Mouse (Mus musculus) cerebellum, adult 2 months (tissue): ENCODE measurements around the gene Nol9. TPM values are rescaled to one million over a fixed set of nuclear protein-coding genes. Genes with fewer than 3 reads are reported as not detected.

ENCODE experiments used
- DNase-seq, 2 experiments: peaks; one replicate each; pipeline ENCODE4 v3.0.0; 2021
- H3K27ac ChIP-seq: fragments of 200-500 bp; 2 replicates; pipeline ENCODE4 v1.5.1; 2012; ENCODE audit warnings: low read length, control low read depth, inconsistent platforms; ENCODE audit not compliant: insufficient read depth
- H3K27me3 ChIP-seq: fragments of 200-500 bp; 2 replicates; pipeline ENCODE4 v1.6.1; 2012; ENCODE audit warnings: inconsistent platforms, mild to moderate bottlenecking, low read length, moderate library complexity; ENCODE audit not compliant: control insufficient read depth, insufficient read depth
- H3K4me1 ChIP-seq: fragments of 200-500 bp; 2 replicates; pipeline ENCODE4 v1.6.1; 2011; ENCODE audit warnings: low read length; ENCODE audit not compliant: control insufficient read depth, insufficient read depth
- H3K4me3 ChIP-seq: fragments of 200-500 bp; replicated peaks from 2 replicates; pipeline ENCODE3; 2011; ENCODE audit warnings: mild to moderate bottlenecking, low read depth, low read length, control low read depth; ENCODE audit not compliant: insufficient read depth
- CTCF ChIP-seq: fragments of 200-500 bp; IDR thresholded peaks from 2 replicates; pipeline ENCODE4 v1.5.1; 2011; ENCODE audit warnings: low read depth, mild to moderate bottlenecking, control low read depth, low read length, moderate library complexity, borderline replicate concordance; ENCODE audit not compliant: insufficient read depth
- POLR2A ChIP-seq: fragments of 200-500 bp; IDR thresholded peaks from 2 replicates; pipeline ENCODE4 v1.6.1; 2011; ENCODE audit warnings: low read length, control low read depth, borderline replicate concordance; ENCODE audit not compliant: insufficient read depth
- WGBS: fragments of 180-500 bp; shearing (Covaris S2); methylation state at CpG from one replicate; pipeline ENCODE4 v1.1.7; 2018; 5-methylcytosine and 5-hydroxymethylcytosine counted together
- polyA plus RNA-seq: library from polyadenylated mRNA; depleted of rRNA; stranded (reverse); fragments of >200 nt; gene quantifications from 2 replicates; pipeline ENCODE4 v1.2.3, GENCODE M21; 2012

Gene Nol9
- polyA plus RNA-seq, 1 experiment: 16.5 TPM

- no peak for TF ChIP-seq POLR2A
- TF ChIP-seq CTCF: no peak
- DNase-seq: no peak
- Histone ChIP-seq H3K27ac (no peak overlapping the region), H3K4me3 (no peak overlapping the region), H3K27me3 (no peaks in the 10 kb centered on the region), H3K4me1 (peaks cover 1% of the 10 kb centered on the region; the same call in 1 of the 2 replicates)
- 48% methylated on average over 8 of the region's 8 CpGs for WGBS
Measured at GRCm38 (mm10) chr4:152092751-152093293, 53.7 kb downstream of the Nol9 start.

DNA sequence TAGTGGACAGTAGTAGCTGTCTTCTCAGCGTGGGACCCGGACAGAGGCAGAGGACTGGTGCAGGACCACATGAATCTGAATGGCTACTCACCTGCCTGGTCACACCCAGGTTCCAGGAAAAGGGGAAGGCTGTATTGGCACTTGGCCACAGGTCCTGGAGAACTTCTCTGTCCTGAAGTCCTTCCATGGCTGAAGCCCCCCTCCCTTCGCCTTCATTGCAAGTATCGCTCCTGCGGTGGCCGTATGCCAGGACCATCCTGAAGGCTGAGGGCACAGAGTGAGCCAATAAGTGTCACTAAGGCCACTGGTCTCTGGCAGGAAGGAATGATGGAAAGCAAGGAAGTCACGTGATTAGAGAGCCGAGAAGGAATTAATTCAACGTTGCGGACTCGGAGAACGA is 55.1 kb downstream of the Nol9 start:
- DNase-seq: no peak
- Histone ChIP-seq H3K4me1 (peaks cover 7% of the 10 kb centered on the region), H3K4me3 (no peak overlapping the region), H3K27me3 (no peaks in the 10 kb centered on the region), H3K27ac (no peak overlapping the region)
- TF ChIP-seq POLR2A (no peak), CTCF (no peak)
- WGBS: 63% methylated on average over 12 of the region's 12 CpGs

DNA sequence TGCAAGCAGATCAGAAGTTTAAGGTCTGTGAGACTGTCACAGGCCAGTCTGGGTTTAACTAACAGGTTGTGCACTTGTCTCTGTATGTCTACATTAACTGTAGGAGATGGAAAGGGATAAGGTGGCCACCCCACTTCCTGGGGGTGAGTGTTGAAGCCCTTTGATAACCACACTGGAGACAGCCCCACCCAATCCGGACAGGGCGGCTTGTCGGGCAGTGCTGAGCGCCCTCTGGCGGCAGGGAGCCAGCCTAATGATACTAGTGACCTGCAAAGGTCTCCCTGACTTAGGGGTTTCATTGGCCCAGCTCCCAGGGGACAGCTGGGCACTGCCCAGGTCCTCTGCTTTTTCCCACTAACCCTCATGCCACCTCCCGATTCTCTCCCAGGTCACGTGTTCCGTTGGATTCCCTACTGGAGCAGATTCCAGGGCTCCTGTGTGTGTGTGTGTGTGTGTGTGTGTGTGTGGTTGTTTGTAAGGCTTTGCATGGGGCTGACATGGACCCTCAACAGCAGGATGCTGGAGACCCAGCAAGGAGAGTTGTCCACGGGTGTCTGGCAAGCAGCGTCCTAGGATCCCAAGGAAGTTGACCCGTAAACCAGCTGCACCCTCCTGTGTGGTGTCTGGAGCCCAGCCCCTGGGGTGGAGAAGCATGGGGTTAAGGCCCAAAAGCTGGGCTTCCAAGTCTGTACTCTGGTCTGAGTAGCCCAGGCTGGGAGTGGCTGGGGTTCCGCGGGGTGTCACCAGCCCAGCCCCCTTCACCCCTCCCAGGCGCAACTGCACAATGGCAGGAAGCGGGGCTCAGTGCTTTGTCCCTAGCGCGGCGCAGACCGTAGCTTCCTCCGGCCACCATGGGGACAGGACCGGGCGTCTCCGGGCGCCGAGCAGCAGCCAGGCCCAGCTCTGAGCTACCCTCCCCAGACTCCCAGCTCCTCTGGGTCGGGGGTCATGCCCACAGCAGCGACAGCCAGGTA is 57.1 kb downstream of the Nol9 start:
- no peak overlapping the region; the same call in 1 of the 2 replicates for H3K27ac ChIP-seq
- no peak overlapping the region for H3K4me3 ChIP-seq
- DNase-seq: peak; percentile 52 to 60
- WGBS: 18% methylated on average over 27 of the region's 27 CpGs
- no peaks in the 10 kb centered on the region for H3K27me3 ChIP-seq
- peaks cover 7% of the 10 kb centered on the region for H3K4me1 ChIP-seq
- TF ChIP-seq CTCF: peak; percentile 65
- TF ChIP-seq POLR2A: no peak

GRCm38 (mm10) chr4:152096927-152097326 is 57.8 kb downstream of the Nol9 start:
- Histone ChIP-seq H3K4me1 (peaks cover 7% of the 10 kb centered on the region), H3K27me3 (no peaks in the 10 kb centered on the region), H3K27ac (no peak overlapping the region; the same call in 1 of the 2 replicates), H3K4me3 (peak overlapping the region; percentile 5)
- TF ChIP-seq POLR2A: no peak
- no peak for TF ChIP-seq CTCF
- no peak for DNase-seq
- WGBS: 54% methylated on average over 6 of the region's 6 CpGs

DNA sequence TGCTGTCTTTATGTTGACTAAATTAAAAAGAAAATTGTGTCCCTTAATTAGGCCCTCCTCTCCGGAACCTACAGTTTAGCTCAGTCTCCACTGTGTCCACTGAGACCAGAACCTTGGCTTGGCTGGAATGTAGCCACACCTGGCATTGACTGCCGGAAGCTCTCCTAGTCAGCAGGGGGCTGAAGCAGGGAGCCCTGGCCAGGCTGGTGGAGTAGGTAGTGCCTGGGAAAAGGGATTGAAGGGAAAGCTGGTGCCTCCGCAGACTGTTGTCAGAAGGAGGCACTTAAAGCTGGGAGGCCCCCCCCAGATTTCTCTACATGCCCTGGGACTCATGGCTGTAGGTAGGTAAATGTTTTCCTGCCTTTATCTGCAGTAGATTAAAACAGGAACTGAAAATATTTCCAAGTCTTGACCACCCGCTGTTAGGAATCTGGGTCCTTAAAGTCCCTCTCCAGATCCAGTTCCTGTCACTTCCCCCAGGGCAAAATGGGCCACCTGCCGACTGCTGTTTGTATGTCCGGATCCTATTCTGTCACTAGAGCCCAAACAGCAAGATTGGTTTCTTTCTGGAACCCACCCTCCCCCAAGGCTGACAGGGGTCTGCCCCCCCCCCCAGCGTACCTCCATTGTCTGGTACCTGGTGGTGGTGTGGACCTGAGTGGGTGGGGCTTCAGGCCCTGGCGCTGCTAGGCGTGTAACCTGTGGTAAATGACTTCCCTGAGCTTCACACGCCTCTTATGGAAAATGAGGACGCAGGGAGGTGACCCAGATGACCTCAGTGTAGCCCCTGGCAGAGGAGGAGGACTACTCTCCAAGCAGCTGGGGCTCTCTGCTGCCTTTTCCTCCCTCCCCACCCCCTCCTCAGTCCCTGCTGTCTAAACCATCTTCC is 59.0 kb downstream of the Nol9 start:
- no peak overlapping the region for H3K4me3 ChIP-seq
- peaks cover 7% of the 10 kb centered on the region for H3K4me1 ChIP-seq
- H3K27ac ChIP-seq: no peak overlapping the region
- no peak for TF ChIP-seq POLR2A
- no peak for TF ChIP-seq CTCF
- H3K27me3 ChIP-seq: no peaks in the 10 kb centered on the region
- peak in 1 of 2 experiments; percentile 39 for DNase-seq
- WGBS: 28% methylated on average over 11 of the region's 11 CpGs

DNA sequence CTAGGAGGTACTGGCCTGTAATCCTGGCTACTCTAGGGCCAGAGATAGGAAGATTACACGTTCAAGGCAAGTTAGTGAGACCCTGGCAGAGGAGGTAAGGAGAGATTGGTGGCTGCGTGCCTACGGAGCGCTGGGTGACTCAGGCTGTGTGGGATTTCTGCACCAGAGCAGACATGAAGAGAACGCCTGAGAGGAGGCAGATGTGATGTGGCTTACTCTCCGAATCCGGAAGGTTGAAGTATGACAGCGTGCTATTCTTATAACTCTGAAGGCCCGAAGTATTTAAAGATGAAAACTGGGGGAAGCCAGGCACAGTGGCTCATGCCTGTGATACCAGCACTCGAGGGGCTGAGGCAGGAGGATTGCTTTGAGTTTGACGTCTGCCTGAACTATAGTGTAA is 61.4 kb downstream of the Nol9 start:
- TF ChIP-seq POLR2A (no peak), CTCF (no peak)

GRCm38 (mm10) chr4:152101081-152101653 is 62.0 kb downstream of the Nol9 start:
- Histone ChIP-seq H3K27me3 (no peaks in the 10 kb centered on the region), H3K27ac (no peak overlapping the region), H3K4me3 (no peak overlapping the region), H3K4me1 (peaks cover 7% of the 10 kb centered on the region; the same call in 1 of the 2 replicates)
- no peak for DNase-seq
- WGBS: 88% methylated on average over 7 of the region's 7 CpGs
- no peak for TF ChIP-seq CTCF
- no peak for TF ChIP-seq POLR2A

More for the DNA sequence above, 61.4 kb downstream of the Nol9 start:
- DNase-seq: no peak
- no peak overlapping the region for H3K4me3 ChIP-seq
- H3K27ac ChIP-seq: no peak overlapping the region
- WGBS: 83% methylated on average over 11 of the region's 11 CpGs
- no peaks in the 10 kb centered on the region for H3K27me3 ChIP-seq
- peaks cover 7% of the 10 kb centered on the region; the same call in 1 of the 2 replicates for H3K4me1 ChIP-seq
